Mouse (Mus musculus): ENCODE measurements around the gene Pkp1.

The Pkp1 gene

DNA sequence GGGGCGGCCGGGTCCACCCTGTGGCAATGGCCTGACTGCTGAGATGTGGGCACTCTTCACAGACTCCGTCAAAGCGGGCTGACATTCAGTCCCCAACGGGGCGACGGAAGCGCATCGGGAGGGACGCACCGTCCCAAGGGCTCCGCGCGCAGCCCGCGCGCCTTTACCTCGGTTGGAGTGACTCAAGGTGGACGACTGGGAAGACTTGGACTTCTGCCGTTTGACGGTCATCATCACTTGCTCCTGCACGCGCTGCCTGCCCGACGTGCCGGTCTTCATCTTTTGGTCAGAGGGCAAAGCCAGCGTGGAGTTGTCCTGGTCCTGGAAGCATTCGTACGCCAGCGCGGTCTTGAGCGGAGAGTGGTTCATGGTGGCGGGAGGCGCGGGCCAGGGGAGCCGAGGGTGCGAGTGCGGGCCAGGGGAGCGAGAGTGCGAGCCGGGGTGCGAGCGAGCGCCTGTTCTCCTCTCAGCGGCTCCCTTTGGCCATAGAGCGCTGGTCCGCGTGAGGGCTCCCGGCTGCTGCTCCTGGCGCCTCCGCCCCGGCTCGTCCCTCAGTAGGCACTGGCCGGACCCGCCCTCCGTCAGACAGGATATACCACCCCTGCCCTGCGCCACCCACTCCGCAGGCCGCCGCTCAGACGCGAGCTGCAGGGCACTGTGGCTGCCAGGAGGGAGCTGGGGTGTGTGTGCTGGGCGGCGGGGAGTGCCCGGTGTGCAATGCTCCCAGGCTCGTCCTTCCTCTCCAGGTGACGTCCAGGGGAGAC, at the start of gene Pkp1:
Pkp1 (minus strand) TSS at position 564 of the 764 bp plus-strand sequence.
- DNase-seq, result no peak

DNA sequence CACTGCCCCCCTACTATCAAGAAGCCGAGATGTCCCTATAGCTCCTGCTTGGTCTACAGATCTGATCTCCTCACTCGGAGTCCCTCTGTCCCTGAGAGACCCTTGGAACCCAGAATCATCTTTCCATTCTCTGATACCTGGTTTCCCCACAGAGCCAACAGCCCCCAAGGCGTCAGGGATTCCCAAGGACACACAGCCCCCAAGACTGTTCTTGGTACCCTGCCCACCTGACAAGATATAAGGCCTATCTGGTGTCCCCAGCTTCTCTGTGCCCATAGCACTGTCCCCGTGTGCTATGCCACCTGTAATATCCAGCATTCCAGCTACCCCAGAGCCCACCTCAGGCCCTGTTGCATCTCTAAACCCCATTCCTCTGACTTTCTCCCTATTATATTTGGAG, 48.7 kb upstream of the Pkp1 start:
- DNase-seq, result peak; percentile 68

DNA sequence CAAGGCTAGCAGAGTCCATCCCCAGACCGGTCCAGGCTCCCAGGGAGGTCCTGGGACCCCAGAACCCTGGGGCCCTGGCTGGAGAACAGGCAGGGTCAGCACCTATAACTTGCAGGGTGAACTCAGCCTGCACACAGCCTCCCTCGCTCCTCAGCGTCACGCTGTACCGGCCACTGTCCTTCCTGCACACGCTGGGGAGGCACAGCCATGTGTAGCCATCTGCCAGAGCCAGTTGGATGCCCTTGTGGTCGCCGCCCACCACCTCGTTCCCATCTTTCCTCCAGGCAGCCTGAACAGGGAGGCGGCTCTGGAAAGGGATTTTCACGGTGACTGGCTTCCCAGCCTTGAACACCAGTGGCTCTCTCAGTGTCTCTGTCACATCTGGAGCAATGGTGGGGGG, 45.6 kb upstream of the Pkp1 start:
- DNase-seq, result no peak

DNA sequence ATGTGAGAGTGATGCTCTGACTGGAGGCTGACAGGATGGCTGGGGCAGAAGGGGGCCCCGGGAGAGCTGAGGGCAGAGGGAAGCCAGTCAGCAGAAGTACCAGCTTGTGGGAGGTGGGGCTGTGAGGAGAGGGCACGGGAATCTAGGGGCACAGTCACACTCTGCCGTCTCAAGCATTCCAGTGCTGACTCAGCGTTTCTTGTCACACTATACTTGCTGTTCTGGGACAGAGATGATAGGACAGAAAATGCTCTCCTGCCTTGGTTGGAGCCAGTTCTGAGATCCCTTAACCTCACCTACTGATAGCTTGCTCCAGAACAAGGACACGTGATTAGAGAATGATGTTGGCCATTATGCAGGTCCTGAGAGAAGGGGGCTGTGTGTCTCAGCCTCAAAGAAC, 44.2 kb upstream of the Pkp1 start:
- DNase-seq, result no peak

DNA sequence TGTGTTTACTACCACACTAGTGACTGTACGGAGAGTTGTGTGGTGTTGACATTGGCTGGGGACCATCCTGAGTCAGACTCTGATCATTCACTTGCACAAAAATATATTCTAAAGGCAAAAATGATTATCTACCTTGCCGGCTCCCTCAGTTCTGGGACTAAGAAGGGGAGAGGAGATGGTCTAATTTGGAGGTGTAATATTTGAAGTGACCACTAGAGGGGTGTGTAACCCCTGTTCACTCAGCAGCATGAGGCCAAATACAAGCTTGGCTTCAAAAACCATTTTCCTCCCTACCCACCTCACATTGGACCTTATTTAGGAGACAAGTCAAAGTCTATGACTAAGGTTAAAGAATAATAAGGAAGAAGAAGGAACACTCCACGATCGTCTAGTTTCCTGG, 39.5 kb upstream of the Pkp1 start:
- no peak for DNase-seq

DNA sequence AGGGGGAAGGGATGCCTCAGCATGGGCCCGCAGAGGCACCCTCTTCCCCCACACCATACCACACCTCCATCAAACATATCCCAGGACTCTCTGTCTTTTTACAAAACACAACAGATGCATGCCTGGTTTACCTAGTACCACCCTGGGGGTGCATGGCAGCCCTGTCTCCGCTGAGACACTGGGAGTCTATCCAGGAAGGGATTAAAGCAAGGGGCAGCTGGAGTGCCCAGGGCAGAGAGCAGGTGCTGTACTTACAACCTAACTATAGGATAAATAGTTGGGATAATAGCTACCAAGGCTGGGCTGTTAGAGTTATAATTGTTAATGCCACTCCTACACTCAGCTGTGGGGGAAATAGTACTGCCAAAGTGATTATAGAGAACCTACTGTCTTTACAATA, 29.9 kb upstream of the Pkp1 start:
- no peak for DNase-seq

DNA sequence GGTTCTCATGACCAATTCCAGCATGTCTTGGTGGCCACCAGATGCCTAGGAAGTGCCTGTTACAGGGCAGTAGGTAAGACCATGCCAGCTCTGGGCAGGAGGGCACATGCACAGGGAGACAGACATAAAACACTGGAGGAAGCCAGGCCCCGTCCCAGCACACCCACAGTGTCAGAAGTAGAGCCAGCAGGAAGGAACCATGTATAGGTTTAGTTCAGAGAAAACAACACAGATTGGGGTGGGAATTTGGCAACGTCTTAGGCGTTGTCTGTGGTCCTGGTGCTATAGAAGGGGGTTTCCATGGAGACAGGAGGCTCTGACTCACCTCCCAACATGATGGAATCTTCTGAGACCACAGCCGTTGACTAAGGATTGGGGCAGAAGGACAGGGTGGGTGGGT, 27.2 kb upstream of the Pkp1 start:
- peak; percentile 87 for DNase-seq

DNA sequence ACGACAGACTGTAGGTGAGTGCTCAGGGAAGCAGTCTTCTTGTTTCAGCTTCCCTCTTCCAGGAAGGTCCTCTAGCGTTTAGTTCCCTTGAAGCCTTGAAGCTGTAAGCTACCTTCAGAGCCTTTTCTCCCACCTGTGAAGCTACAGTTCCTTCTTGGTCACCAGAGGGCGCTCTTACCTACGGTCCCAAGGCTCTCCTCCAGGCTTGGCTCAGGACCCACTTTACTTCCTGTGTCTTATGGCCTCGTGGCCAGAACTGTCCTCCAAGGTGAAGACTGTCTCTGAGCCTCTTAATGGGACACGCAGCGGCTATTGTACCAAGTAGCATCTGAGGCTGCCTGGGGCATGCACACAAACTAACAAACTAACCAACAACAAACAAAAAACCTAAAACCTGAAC, 26.7 kb upstream of the Pkp1 start:
- DNase-seq, result peak; percentile 92

DNA sequence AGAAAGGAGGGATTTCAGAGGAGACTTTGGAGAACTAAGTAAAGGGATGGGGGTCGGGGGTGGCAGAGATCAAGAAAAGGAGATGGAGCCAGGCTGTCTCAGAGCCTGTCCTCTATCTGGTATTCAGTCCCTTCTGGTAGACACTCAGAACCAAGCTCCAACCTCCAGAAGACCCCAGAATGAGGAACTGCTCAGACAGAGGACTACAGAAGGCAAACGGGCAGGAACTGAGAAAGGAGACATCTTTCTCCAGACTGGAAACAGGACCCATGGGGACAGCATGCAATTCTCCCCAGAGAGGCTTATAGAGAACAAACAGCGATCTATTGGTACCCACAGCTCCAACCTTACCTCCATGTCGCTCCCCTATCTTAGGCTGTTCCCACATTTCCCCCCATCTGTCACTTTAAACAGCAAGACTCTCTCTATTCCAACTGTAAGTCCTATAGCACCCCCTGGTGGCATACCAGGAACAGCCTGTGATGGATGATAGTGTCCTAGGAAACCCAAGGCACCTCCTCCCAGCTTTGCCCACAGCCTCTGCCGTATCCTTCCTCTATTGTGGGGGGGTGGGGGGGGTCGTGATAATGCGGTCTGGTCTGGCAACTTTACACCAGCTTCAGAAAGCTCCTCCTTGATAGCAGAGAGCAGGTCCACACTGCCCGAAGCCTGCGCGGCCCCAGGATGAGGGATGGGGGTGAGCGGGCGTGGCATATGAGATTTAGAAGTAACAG, 25.7 kb upstream of the Pkp1 start:
- DNase-seq, result peak; percentile 96

DNA sequence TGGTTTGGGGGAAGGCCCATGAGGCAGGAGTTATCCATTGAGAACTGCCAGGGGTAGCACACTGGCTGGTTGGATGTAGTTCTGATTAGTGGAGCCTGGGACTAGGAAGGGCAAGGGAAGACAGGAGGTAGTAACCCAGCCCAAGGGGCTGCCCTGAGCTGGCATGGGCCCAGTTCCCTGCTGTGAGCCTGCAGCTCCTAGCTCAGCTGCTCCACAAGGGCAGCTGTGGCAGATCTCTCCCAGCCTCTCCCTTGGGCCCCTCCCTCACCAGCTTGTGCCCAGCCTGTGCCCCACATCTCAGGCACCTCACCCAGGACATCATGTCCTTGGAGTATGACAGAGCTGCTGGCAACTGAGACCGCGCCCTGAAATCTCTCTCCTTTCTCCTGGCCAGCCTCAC, 24.7 kb upstream of the Pkp1 start:
- DNase-seq, result no peak

DNA sequence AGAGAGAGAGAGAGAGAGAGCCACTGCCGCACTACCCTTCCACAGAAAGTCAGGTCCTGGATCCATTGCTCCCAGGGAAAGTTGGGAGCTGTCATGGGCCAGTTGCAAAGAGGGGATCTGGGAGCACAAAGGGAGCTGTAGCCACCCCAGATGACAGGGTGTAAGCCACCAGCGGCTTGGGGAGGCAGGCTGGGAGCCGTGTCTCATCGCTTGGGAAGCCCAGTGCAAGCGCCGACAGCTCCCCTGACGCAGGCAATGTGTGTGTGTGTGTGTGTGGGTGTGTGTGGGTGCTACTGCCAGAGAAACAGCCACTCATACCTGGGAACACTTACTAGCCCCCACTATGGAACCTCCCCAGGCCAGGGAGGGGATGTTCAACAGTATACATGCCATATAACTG, 23.1 kb upstream of the Pkp1 start:
- no peak for DNase-seq

DNA sequence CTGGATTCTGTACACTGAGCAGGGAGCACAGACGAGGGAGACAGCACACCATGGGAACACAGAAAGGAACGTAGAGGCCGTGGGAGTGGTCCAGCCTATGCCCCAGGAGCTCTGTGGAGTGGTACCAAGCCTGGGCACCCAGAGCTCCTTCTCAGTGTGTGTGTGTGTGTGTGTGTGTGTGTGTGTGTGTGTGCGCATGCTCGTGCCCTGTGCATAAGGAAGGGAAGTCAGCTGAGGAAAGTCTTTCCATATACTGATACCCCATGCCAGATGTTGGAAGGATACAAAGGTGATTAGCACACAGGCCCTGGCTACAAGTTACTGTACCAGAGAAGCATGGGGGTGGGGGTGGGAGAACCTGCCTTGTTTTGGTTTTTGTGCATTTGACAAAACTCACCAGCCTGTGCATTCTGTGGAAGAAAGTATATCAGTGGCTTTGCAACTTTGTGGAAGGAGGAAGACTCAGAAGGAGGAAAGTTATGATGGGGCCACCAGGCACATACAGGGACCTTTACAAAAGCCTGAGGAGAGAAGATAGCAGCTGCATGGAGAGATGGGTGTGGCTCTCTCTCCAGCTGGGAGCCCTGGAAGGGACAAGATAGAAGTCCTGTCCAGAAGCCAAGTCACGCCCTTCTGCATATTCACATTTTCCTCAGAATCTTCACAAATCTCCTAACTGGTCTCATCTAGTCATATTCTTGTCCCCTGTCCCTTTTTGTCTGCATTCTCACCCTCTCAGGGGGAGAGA, 22.4 kb upstream of the Pkp1 start:
- no peak for DNase-seq

DNA sequence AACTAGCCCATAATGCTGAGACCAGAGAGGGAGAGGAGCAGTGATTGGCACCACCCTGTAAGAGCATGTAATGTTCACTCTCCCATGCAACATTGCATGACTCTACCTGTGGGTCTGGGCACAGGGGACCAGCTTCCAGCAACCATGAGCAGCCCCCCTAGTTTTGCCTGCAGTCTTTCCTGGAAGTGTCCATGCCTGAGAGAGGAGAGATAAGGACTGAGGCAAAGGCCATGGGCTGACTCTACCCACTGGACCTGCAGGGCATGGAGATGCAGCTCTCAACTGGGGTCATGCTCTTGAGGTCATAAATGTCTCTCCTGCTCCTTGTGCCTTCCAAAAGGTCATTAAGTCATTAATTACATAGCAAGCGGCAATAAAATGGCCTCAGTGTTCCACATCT, 17.1 kb upstream of the Pkp1 start:
- DNase-seq, result no peak

DNA sequence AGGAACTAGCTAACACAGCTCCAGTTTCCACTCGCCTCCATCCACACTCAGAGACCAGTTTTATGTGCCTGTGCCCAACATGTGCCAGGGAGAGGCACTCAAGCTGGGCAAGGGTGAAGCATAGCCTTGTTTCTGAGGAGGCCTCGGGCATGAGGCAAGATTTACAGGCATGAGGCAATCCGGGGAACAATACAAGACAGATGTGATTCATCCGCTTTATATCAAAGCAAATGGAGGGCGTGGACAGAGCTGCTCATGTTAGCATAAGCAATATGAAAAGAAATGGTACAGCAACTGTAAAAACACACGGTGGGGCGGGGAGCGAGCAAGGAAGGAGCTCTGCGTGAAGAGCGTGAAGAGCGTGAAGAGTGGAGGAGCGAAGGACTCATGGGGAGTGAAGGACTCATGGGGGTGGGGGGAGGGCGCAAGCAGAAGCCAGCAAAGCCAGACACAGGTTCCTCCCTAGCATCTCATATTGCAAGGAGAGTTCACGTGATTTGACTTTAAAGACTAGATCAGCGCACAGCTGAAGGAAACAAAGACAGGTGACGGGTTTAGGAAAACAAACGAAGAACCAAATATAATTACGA, 14.8 kb upstream of the Pkp1 start:
- DNase-seq, result no peak

DNA sequence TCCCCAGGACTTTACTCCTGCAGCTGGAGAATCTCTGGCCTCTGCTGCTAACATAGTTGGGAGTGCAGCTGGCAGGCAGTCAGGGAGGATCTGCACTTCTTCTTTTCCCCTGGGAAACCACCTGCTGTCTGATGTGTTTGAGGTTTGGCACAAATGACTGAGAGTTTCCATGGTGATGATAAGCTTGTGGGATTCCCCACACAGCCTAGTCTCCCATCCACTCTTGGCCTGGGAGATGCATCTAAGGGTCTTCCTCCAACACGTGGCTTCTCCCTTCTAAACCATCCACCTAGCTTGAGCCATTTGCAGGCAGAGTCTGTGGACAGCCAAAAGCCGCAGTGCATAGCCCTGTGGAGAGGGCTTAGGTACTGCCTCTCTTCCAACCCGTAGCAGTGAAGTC, 10.9 kb upstream of the Pkp1 start:
- DNase-seq, result no peak

DNA sequence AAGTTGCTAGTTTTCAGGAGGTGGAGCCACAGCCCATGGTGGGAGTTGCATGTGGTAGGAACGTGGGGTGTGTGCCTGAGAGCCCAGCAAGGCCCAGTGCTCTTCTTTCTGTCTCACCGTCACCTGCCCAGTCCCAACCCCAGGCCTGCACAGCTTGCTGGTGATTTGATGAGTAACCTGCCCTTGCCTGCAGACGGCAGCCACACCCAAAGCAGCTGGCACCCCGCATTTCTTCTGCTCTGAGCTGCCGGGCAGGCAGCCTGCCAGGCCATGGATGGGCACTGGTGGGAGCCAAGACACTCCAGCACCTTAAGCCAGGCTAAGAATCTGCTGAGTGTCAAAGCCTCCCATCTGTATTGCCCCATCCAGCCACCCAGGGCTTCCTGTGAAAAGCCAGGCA, 6.8 kb upstream of the Pkp1 start:
- no peak for DNase-seq

DNA sequence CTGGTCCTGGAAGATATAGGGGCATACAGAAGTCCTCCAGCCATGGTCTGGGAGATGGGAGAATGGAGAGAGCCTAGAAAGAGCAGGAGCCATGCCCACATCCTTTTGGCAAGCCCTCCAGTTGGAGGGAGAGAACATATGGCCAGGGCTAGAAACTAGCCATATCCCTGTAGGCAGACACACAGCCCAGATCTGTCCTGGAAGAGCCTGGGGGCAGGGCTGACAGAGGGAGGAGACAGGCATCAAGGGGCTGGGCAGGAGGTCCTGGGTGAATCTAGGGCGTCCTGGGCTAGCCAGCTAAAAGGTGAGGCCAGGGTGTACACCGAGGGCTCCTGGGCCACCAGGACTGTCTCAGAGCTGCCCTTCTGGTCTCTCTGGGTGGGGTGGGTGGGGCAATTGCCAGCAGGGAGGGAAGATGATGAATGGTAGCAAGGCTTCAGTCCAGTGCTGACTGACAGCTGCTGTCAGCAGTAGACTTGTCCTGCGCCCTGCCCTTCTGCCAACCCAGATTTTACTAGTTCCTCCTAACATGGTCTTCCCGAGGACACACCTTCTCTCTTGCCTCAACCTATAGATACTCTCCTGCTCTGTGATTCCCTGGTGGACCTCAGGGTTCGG, 5.5 kb upstream of the Pkp1 start:
- DNase-seq, result no peak

DNA sequence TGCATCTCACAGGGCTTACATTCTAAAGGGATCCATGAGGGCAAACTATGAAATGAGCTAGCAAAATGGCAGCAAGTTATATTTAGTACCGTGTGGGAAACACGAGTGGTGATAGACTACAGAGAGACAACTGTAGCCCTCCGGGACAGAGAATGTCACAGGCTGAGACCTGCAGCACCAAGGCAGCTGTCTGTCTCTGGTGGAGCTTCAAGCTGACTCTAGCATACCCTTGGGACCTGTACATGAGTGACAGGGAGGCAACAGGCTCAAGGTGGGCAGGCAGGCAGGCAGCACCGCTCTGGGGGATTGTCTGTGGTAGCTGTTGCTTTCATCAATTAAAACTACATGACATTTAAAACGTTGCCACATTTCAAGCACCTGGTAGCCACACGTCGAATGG, 4.2 kb upstream of the Pkp1 start:
- no peak for DNase-seq

DNA sequence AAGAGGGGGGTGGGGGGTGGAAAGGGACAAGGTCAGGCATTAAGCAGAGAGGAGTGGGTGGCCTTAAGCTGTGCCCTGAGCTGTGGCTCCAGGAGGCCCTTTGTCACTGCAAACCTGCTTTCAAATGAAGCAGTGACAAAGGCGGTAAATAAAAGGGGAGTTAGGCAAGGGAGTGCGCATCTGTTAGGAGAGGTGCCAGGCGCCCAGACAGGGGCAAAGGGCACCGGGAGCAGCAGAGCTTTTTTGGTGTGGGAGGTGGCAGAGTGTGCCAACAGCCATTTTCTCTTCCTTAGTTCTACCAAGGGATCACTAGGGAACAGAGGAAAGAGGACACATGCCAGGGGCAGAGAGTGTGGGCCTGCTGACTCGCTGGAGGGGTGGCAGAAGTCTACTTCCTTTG, 1.8 kb downstream of the Pkp1 start:
- DNase-seq, result no peak

DNA sequence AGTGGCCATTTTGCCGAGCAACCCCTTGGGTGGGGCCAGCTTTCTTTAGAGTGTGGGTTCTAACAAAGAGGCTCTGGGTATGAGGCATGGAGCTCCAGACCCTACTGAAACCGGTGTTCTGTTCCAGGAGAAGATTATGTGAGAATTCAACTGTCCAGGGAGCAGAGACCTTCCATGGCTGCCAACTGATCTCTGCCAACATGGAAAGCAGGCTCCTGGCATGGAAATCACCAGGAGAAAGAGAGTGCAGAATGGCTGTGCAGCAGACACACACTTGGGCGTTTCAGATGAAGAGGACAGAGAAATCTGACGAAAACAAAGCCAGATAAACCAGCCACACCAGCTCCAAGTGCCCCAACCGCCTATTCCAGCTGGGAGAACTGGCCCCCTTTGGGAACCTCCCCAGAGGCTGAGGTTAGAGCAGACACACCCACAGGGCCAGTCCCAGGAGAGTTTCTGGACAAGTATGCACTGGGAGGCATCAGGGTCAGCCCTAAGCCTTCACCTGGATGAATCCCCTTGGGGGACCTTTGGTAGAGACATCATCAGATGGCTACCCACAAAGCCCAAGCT, 2.4 kb downstream of the Pkp1 start:
- DNase-seq, result no peak

DNA sequence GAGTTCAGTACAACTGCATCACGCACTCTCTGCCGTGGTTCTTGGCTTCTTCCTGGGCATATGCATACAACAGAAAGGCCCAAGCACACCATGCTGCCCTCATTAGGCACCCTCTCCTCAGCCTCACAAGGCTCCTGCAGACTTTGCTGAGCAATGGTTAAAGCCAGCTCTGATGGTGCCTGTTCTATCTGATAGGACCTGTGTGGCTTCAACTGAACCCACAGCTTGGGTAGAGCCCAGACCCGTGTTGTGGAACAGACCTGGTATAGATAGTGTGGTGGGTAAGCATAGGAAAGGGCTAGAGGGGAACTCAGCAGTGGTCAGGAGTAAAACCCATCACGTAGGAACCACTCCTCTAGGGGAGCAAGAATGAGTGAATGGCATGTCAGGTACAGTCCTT, 5.3 kb downstream of the Pkp1 start:
- no peak for DNase-seq

DNA sequence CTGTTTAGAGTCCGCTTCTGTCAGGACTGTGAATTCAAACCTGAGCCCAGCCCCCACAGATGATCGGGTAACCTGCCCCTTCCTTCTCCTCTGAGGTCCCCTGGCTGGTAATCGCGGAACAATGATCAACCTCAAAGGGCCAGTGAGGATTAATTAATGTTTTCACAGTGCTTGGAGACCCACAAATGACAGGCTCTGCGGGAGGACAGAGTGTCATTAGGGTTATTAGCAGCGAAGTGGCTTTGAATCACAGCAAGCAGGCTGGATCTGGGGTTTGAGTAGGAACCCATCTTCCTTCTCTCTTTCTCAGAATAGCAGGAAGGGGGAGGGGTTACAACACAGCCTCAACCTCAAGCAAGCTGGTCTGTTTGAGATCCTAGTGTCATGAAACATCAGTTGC, 9.6 kb downstream of the Pkp1 start:
- DNase-seq, result no peak

DNA sequence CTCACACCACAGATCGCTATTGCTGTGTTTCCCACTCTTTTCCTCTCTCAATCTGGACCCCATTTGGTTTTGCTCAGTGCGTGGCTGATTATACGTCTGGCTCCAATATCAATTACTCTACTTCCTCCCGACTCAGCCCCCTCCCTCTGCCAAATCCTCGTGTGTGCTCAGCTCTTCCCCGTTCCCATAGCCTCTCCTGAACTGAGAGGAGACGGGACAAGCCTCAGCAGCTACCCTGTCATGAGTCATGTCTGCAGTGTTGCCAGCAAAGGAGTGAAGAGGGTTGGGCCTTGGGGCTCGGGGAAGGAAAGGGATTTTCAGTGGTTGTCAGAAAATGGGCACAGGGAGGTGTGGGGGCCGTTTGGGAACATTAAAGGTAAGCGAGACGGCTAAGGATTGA, 12.3 kb downstream of the Pkp1 start:
- DNase-seq, result no peak

Measured in heart, adult 11 months (tissue).